ENCODE assay signal across 8 mouse cellular contexts in genomic region chr14:24993751-24994658, GRCm38 (mm10).
DNase-seq lines count a peak whose midpoint lies in the region; ATAC-seq and TF ChIP-seq lines count a peak whose summit lies in the region.

No protein-coding gene starts in this region.

- peaks cover 3% of the 10 kb centered on the region; the same call in 1 of the 2 replicates for H3K9me3 ChIP-seq in liver, embryonic 11.5 days (ENCODE audit: control insufficient read depth, low read length)

- no peaks in the 10 kb centered on the region for H3K27me3 ChIP-seq in liver, embryonic 11.5 days (replicated peaks; ENCODE audit: control insufficient read depth, insufficient read depth, low read length)

- no peaks in the 10 kb centered on the region for H3K4me1 ChIP-seq in liver, embryonic 11.5 days (replicated peaks; ENCODE audit: control insufficient read depth, insufficient read depth, low read length)

- no peak for DNase-seq in frontal cortex, postnatal 25 days (ENCODE audit: low spot score in 2 of 2)
- peak; percentile 91 for DNase-seq in brain, embryonic 14.5 days (ENCODE audit: low read depth)
- DNase-seq in frontal cortex, postnatal 36 days (ENCODE audit: low spot score in 2 of 2): peak; percentile 22 to 36
- peak; percentile 18 for DNase-seq in lung, postnatal 25 days (ENCODE audit: low spot score)
- no peak for DNase-seq in liver, embryonic 11.5 days (ENCODE audit: low spot score)
- DNase-seq in adrenal gland, adult 8-10 months: no peak
- DNase-seq in heart, adult 18-20 months: no peak

- peak; percentile 40; the same call in 1 of the 2 replicates for ATAC-seq in frontal cortex, adult (ENCODE audit: low TSS enrichment)
- ATAC-seq in liver, embryonic 11.5 days (replicated peaks; ENCODE audit: low FRiP score): no peak

- H3K4me3 ChIP-seq in liver, embryonic 11.5 days (ENCODE audit: low read depth, low read length): no peak overlapping the region

- no peak overlapping the region for H3K4me2 ChIP-seq in liver, embryonic 11.5 days

- H3K27ac ChIP-seq in liver, embryonic 11.5 days (ENCODE audit: low read depth, low read length): no peak overlapping the region

- H3K9ac ChIP-seq in liver, embryonic 11.5 days (ENCODE audit: low read depth, low read length): no peak overlapping the region

- WGBS in liver, embryonic 11.5 days: 38% methylated on average over 21 of the region's 21 CpGs

- H3K36me3 ChIP-seq in liver, embryonic 11.5 days (ENCODE audit: control insufficient read depth, insufficient read depth, low read length): no peaks in the 10 kb centered on the region

- TF ChIP-seq POLR2A in brain, embryonic 14.5 days (IDR thresholded peaks at IDR 0.05; ENCODE audit: borderline replicate concordance, extremely low read depth, insufficient read depth, insufficient read length, poor library complexity, severe bottlenecking): no peak

- 0 out of 2 replicates have a peak, but pooled peaks have one; percentile 5 for TF ChIP-seq CTCF in brain, embryonic 14.5 days (IDR thresholded peaks at IDR 0.05; ENCODE audit: borderline replicate concordance, extremely low read depth, insufficient read depth, insufficient read length)

Comparison
In these comparisons a context has a peak if more than half of its experiments do, and no peak if none do; other contexts are left out.
1. DNase-seq: peak in brain, embryonic 14.5 days (single experiment), frontal cortex, postnatal 36 days (2 of 2) and lung, postnatal 25 days (single experiment); none in frontal cortex, postnatal 25 days (0 of 2), liver, embryonic 11.5 days (single experiment), adrenal gland, adult 8-10 months (single experiment) and heart, adult 18-20 months (0 of 2).